Mouse (Mus musculus) thymus, postnatal 14 days (tissue): Measurements from ENCODE around the gene Olfr1387.
"Not testable (repeated sequence)": the region's sequence is repeated elsewhere in the genome, so short reads cannot be mapped to it uniquely, and the experiment has no call there.

Experiments used
- DNase-seq: peaks from one replicate; pipeline ENCODE4 v3.0.0; 2021

Olfr1387 gene

DNA sequence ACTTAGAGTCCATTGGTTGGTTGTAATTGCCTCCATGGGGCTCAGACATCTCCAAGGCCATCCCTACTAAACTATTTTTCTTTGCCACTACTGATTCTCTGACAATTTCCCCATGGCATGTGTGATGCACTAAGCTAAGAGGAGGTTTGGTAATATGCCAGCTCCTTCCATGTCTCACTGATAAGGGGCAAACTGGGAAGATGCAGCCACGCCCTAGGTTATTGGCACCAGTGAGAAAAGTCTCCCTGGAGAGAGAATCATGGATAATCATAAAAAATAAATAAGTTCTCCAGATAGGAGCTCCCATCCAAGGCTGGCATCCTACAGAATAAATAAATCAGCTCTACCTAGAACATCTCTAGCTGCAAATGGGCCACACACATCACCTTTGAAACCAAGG is at the start of gene Olfr1387:
Gene Olfr1387, plus strand, starts transcription at position 301 of the 400 bp plus-strand sequence.
- no peak for DNase-seq

- no peak for DNase-seq
These were observed 48.4 kb upstream of the Olfr1387 start for GRCm38 (mm10) chr11:49406784-49407183.

DNA sequence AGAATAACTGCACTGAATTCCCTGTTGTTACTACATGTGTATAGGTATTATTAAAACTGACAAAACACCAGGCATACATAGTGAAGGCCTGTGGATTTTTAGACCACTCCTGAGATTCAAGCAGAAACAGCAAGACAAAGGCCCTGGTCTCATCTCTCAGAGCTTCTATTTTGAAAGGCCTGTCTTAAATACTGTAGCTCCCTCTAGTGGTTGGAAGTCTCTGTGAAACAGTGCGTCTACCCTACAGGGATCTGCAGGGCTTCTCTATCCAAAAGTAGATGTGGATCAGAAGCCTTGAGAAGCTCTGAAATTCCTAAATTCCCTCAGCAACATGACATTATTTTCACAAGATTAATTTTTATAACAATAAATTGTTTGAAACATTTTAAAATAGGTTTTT is 44.6 kb upstream of the Olfr1387 start:
- DNase-seq: peak; percentile 11

DNA sequence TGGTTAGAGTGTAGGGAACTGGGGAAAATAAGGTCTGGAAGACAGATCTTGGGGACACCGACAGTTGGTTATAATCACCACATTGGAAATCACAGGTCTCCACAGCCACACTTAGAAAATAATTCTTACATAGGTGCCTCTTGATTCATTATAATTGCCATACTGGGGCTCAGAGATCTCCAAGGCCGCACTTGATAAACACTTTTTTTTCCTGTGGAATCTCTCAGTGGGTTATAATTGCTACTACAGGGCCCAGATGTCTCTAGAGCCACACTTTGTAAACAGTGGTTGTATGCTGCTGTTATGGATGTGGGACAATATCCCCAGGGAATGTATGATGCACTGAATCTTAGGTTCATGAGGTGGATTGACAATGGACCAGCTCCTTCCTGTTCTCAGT is 32.4 kb upstream of the Olfr1387 start, which contains the start of gene Olfr1389:
Gene Olfr1389, plus strand, starts transcription at position 301 of the 400 bp plus-strand sequence.
- DNase-seq: no peak

DNA sequence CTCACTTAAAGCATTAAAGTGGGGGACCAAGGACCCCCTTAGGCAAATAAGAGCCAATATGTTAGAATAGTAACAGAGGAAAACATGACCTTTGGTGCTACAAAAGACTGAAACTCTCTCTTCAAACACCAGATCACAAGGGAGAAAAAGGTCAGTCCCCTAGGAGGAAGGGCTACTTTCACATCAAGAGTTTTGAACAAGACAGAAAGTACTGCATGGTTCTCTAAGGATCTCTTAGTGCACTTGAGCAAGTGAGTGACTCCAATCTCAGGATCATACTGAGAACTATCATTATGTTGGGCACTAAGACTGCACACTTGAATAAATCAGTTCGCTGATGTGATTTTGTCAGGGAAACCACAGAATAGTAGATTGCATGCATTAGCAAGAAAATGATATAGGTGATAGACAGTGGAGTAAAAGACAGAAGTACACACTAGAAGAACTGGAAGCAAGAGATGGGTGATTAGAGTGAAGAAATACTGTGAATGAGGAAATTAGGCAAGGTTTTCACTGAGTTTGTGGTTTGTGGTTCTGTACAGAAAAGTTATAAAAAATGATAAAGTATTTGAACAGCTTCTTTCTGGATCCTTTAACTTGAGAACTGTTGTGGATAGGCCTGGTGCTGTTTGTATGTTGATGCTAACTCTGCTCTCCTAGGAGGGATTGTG is 29.8 kb upstream of the Olfr1387 start:
- no peak for DNase-seq

DNA sequence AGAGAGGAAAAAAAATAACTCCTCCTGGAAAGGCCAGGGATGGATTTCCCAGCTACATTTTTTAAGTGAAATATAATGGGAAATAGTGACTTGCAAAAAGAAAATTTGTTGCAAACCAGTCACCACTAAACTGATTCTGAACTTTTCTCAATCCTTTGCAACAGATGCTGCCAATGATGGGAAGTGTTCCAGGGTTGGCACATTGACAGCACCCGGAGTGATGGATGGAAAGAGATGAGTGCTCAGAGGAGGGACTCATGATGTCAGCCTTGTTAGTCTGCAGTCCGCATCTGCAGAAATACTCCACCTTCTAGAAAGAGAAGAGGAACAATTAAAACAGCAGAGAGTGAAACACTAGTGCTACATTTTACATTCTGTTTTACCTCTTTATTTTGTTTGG is 25.5 kb upstream of the Olfr1387 start:
- no peak for DNase-seq

GRCm38 (mm10) chr11:49436411-49436810 is 18.7 kb upstream of the Olfr1387 start, which contains the start of gene Olfr1388:
Olfr1388 (plus strand) TSS chr11:49436624.
- no peak for DNase-seq

GRCm38 (mm10) chr11:49464746-49465145 is 9.6 kb downstream of the Olfr1387 start, which contains the start of gene Olfr1386:
Olfr1386 (plus strand) TSS chr11:49465046.
- DNase-seq: not testable (repeated sequence)

- DNase-seq: no peak
These were observed 30.8 kb downstream of the Olfr1387 start for GRCm38 (mm10) chr11:49485973-49486372.

DNA sequence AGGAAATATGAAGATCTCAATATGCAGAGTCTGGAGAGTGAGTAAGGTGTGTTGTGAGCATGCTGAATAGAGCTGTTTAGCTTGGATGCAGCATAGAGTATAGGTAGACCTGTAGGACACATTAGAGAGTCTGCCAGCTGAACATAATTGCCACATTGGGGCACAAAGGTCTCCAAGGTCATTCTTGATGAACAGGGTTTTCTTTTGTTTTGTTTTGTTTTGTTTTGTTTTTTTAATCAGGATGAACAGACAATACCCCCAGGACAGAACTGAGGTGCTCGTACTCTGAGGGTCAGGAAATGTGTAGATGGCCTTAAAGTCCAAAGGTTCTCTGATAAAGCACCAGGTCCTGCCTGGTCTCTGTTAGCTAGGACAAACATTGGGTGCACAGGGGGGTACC is 33.6 kb downstream of the Olfr1387 start, which contains the start of gene Olfr1385:
Gene Olfr1385, plus strand, starts transcription at position 301 of the 400 bp plus-strand sequence.
- not testable (repeated sequence) for DNase-seq
